Mouse (Mus musculus) ZHBTc4 (cell line): ENCODE data around the gene Plekha7.
"Not testable (repeated sequence)": the region's sequence is repeated elsewhere in the genome, so short reads cannot be mapped to it uniquely, and the experiment has no call there.

Experiments used
- DNase-seq: peaks from one replicate; pipeline ENCODE4 v3.0.0-alpha.2; 2011; ENCODE audit warnings: low read depth, low spot score

Plekha7 gene

GRCm38 (mm10) chr7:116132078-116132477 lies 176.1 kb downstream of the Plekha7 start:
- peak; percentile 82 for DNase-seq

GRCm38 (mm10) chr7:116131390-116131789 lies 176.8 kb downstream of the Plekha7 start:
- peak; percentile 21 for DNase-seq

DNA sequence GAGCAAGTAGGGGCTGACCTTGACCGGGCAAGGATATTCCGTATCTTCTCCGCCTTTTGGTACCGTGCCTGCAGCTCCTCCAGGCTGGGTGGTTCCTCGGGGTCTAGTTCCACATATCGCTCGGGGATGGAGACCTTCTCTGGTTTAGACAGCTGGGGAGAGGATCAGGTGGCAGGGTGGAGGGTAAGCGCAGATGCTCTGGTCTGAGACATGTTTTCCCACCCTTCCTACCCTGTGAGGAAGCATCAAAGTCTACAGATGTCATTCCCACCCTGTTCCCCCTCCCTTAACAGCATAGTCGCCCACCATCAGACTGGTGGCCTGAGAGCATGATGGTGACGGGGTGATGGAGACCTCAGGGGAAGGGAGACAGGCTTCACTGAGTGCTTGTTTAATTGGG lies 178.8 kb downstream of the Plekha7 start:
- DNase-seq: no peak

DNA sequence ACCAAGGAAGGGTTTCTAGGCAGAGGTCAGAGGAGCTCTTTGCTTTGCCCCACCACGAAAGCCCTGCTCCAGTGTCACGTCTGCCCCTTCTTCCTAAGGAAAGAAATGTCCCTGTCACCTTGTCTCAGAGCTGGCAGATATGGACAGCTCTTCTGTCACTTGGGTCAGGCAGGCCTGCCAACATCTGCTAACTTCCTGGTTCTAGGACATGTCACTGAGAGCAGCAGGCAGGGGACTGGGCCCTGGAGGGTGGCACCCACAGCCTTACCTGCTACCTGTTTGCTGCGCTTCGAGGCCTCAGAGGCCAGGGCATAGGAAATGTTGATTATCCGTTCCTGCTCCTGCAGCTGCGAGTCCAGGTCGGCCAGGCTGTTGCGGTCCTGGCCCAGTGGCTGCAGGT lies 179.9 kb downstream of the Plekha7 start:
- DNase-seq: no peak

- no peak for DNase-seq
Measured at GRCm38 (mm10) chr7:116127052-116127451, 181.1 kb downstream of the Plekha7 start.

- DNase-seq: no peak
Measured at GRCm38 (mm10) chr7:116125671-116126070, 182.5 kb downstream of the Plekha7 start.

DNA sequence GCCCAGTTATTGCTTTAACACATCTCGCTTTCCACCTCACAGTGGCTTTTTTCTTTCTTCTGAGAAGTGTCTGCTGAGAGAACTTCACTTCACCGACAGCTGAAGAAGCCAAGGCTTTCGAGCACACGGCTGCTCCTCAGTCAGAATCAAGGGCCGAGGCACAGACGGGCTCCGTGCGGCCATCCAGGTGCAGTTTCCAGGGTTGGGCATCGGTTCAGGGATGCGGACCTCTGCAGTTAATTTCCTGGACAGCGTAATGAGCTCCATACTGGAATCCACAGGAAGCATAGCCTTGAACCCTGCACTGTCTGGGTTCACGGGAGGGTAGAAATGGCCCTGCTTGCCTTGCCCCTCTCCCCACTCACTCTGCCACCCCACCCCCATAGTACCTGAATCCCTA lies 184.1 kb downstream of the Plekha7 start:
- no peak for DNase-seq

DNA sequence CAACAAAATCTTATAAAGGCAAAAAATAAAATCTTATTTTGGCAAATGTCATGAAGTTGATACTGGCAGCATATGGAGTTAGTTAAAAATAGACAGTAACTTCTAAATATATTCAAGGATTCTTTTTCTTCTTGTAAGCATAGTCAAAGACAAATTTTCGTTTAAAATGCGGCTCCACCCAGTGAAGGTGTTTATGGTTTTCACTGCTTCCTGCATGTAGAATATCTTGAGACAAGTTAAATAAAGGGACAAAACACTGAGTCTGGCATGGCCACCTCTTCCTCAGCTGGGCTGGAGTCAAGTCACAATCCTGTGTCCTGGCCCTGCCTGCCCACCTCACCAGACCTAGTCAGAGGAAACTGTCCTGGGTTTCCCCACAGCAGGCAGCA lies 184.6 kb downstream of the Plekha7 start:
- DNase-seq: no peak

GRCm38 (mm10) chr7:116122981-116123596 lies 185.1 kb downstream of the Plekha7 start:
- peak; percentile 62 for DNase-seq

GRCm38 (mm10) chr7:116121202-116121601 lies 187.0 kb downstream of the Plekha7 start:
- DNase-seq: no peak

- DNase-seq: peak; percentile 22
Measured at GRCm38 (mm10) chr7:116120737-116121136, 187.4 kb downstream of the Plekha7 start.

- no peak for DNase-seq
Measured at GRCm38 (mm10) chr7:116119306-116119857, 188.8 kb downstream of the Plekha7 start.

GRCm38 (mm10) chr7:116115991-116116390 lies 192.2 kb downstream of the Plekha7 start:
- DNase-seq: no peak

- DNase-seq: no peak
Measured at GRCm38 (mm10) chr7:116115216-116115930, 192.8 kb downstream of the Plekha7 start.

DNA sequence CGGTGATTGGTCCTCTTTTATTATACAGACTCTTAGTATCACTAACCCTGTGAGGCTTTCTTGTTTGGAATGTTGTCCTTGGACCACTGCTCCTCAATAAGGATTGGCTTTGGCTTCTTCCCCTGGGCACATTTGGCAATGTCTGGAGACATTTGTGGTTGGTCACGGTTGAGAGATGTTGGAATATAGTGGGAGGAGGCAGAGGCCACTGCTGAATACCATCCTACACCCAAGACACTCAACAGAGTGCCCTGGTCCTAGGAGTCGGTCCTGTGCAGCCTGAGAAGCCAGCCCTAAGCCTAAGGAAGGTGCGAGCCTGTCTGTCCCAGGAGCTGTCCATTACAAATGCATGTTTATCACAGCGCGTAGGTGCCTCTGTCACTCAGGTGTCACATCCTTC lies 196.6 kb downstream of the Plekha7 start:
- no peak for DNase-seq

GRCm38 (mm10) chr7:116110661-116111060 lies 197.5 kb downstream of the Plekha7 start:
- DNase-seq: no peak

GRCm38 (mm10) chr7:116103091-116103490 lies 205.1 kb downstream of the Plekha7 start:
- no peak for DNase-seq

DNA sequence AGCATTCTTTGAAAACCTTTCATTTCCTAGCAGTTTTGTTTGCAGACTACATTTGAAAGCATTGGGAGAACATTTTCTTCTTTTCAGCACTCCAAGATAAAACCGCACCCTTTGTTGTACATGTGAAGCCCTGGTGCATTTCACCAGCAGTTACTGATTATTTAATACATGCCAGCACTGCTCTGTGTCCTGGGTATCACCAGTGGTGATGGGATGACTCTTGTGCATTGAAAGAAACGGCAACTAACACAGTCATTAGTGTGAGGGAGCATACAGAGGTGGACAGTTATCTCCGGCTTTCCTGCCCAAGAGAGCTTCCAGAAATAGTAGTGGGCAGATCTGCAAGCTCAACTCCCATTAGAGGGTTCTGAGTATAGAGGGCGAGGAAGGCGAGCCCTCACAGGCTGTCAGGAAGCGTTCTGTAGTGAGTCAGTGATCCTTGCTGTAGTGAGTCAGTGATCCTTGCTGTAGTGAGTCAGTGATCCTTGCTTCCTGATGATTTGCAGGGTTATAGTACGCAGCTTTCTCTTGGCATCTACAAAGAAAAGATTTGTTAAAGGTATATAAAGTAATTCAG lies 208.1 kb downstream of the Plekha7 start:
- DNase-seq: no peak

- no peak for DNase-seq
Measured at GRCm38 (mm10) chr7:116093466-116093850, 214.7 kb downstream of the Plekha7 start.

DNA sequence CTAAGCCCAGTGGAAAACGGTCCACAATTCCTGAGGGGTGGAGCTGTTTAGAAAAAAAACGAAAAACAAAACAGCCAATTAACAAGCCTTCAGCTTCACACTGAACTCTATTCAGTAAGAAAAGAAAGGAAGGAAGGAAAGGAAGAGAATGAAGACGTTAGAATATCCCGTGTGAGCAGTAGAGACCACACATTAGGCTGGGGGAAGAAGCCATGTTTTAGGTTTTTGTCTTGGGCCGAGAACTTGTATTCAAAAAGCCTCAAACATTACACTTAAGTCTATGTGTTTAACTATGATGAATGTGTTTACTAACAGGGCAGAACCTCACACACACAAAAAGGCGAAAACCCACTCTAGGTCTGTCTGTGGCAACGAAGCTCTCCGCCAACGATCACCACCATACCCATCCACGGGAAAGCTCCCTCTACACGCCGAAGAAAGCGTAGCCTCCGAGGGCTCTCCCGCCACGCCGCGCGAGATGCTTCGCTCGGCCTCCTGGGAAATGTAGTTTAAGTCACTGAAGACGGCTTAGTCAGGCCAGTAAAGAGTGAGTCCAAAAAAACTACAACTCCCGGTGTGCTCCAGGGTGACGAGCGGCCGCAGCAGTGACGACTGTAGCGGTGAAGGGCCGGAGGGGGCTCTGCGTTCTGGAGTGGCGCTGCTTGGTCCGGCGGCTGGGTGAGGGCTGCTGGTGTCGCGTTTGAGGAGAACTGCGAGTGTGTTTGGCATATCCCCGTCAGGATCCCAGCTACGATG lies 215.3 kb downstream of the Plekha7 start:
- DNase-seq: peak; percentile 97

GRCm38 (mm10) chr7:116084366-116084765 lies 223.8 kb downstream of the Plekha7 start, which contains the start of gene Gm4353:
Gm4353 (minus strand) TSS chr7:116084635.
- not testable (repeated sequence) for DNase-seq
